Mouse (Mus musculus): ENCODE results near the gene Tbc1d2. TPM values are rescaled to one million over a fixed set of nuclear protein-coding genes. Genes with fewer than 3 reads are reported as not detected.

Gene Tbc1d2
- polyA plus RNA-seq, 1 experiment from 2014 or later, result 7.4 TPM

GRCm38 (mm10) chr4:46560069-46560705, 89.8 kb downstream of the Tbc1d2 start:
- Histone ChIP-seq H3K9ac (ENCODE audit: low read depth, low read length) (0 out of 2 replicates have a peak overlapping the region, but pooled peaks have one; percentile 24), H3K4me3 (ENCODE audit: low read length) (no peak overlapping the region), H3K4me1 (ENCODE audit: control insufficient read depth, insufficient read depth, low read length) (peaks cover 27% of the 10 kb centered on the region), H3K27me3 (replicated peaks; ENCODE audit: control insufficient read depth, insufficient read depth, low read length) (no peaks in the 10 kb centered on the region), H3K27ac (ENCODE audit: low read length) (peak overlapping the region; percentile 96), H3K4me2 (ENCODE audit: low read depth, low read length) (no peak overlapping the region), H3K9me3 (ENCODE audit: control insufficient read depth, low read length) (no peaks in the 10 kb centered on the region), H3K36me3 (ENCODE audit: control insufficient read depth, insufficient read depth, low read length) (no peaks in the 10 kb centered on the region)
- 51% methylated on average over 14 of the region's 14 CpGs for WGBS
- ATAC-seq, result no peak

- Histone ChIP-seq H3K27ac (ENCODE audit: low read length) (peak overlapping the region; percentile 96), H3K4me2 (ENCODE audit: low read depth, low read length) (peak overlapping the region; percentile 16; the same call in 1 of the 2 replicates), H3K4me1 (ENCODE audit: control insufficient read depth, insufficient read depth, low read length) (peaks cover 35% of the 10 kb centered on the region), H3K9me3 (ENCODE audit: control insufficient read depth, low read length) (no peaks in the 10 kb centered on the region), H3K36me3 (ENCODE audit: control insufficient read depth, insufficient read depth, low read length) (no peaks in the 10 kb centered on the region), H3K4me3 (ENCODE audit: low read length) (no peak overlapping the region), H3K9ac (ENCODE audit: low read depth, low read length) (no peak overlapping the region), H3K27me3 (replicated peaks; ENCODE audit: control insufficient read depth, insufficient read depth, low read length) (no peaks in the 10 kb centered on the region)
- ATAC-seq, result peak; percentile 85
- WGBS, result 49% methylated on average over 22 of the region's 22 CpGs
Measured at GRCm38 (mm10) chr4:46558672-46559667, 91.0 kb downstream of the Tbc1d2 start.

- H3K4me1 ChIP-seq (ENCODE audit: control insufficient read depth, insufficient read depth, low read length), result peaks cover 40% of the 10 kb centered on the region
- H3K9ac ChIP-seq (ENCODE audit: low read depth, low read length), result no peak overlapping the region
- peak overlapping the region; percentile 95 for H3K27ac ChIP-seq (ENCODE audit: low read length)
- no peaks in the 10 kb centered on the region for H3K36me3 ChIP-seq (ENCODE audit: control insufficient read depth, insufficient read depth, low read length)
- 64% methylated on average over 3 of the region's 3 CpGs for WGBS
- no peak overlapping the region for H3K4me2 ChIP-seq (ENCODE audit: low read depth, low read length)
- no peaks in the 10 kb centered on the region for H3K9me3 ChIP-seq (ENCODE audit: control insufficient read depth, low read length)
- H3K4me3 ChIP-seq (ENCODE audit: low read length), result no peak overlapping the region
- no peak for ATAC-seq
- H3K27me3 ChIP-seq (replicated peaks; ENCODE audit: control insufficient read depth, insufficient read depth, low read length), result no peaks in the 10 kb centered on the region
Measured at GRCm38 (mm10) chr4:46556933-46557332, 93.1 kb downstream of the Tbc1d2 start.

- peak; percentile 57 for ATAC-seq
- peak overlapping the region; percentile 95 for H3K27ac ChIP-seq (ENCODE audit: low read length)
Measured at GRCm38 (mm10) chr4:46555762-46556161, 94.2 kb downstream of the Tbc1d2 start.

More at GRCm38 (mm10) chr4:46555762-46556161, 94.2 kb downstream of the Tbc1d2 start:
- Histone ChIP-seq H3K9ac (ENCODE audit: low read depth, low read length) (peak overlapping the region; percentile 53; the same call in 1 of the 2 replicates), H3K4me3 (ENCODE audit: low read length) (no peak overlapping the region), H3K36me3 (ENCODE audit: control insufficient read depth, insufficient read depth, low read length) (no peaks in the 10 kb centered on the region), H3K27me3 (replicated peaks; ENCODE audit: control insufficient read depth, insufficient read depth, low read length) (no peaks in the 10 kb centered on the region), H3K4me2 (ENCODE audit: low read depth, low read length) (peak overlapping the region; percentile 33; the same call in 1 of the 2 replicates), H3K4me1 (ENCODE audit: control insufficient read depth, insufficient read depth, low read length) (peaks cover 40% of the 10 kb centered on the region), H3K9me3 (ENCODE audit: control insufficient read depth, low read length) (no peaks in the 10 kb centered on the region)
- WGBS, result 70% methylated on average over 9 of the region's 9 CpGs

Other genes with a start within 250 kb of the Tbc1d2 start
- gene Hemgn, start 236.7 kb downstream of the Tbc1d2 start, polyA plus RNA-seq (2015; fragmentation: Nextera tagmentation; extraction: Ambion mirVana), result 2.6 and 8.1 TPM in 2 replicates
- gene Anp32b, start 199.3 kb downstream of the Tbc1d2 start, polyA plus RNA-seq (2015; fragmentation: Nextera tagmentation; extraction: Ambion mirVana), result 185 and 206 TPM in 2 replicates
- gene Nans, start 161.0 kb downstream of the Tbc1d2 start, polyA plus RNA-seq (2015; fragmentation: Nextera tagmentation; extraction: Ambion mirVana), result 112 and 120 TPM in 2 replicates
- 14.8 and 15.2 TPM in 2 replicates for gene Trim14, start 114.1 kb downstream of the Tbc1d2 start, polyA plus RNA-seq (2015; fragmentation: Nextera tagmentation; extraction: Ambion mirVana)
- 99.8 and 112 TPM in 2 replicates for gene Coro2a, start 48.0 kb downstream of the Tbc1d2 start, polyA plus RNA-seq (2015; fragmentation: Nextera tagmentation; extraction: Ambion mirVana)